Mouse (Mus musculus) bone marrow, adult 2 months (tissue): Measurements from ENCODE around the gene Cenpf. TPM values are rescaled to one million over a fixed set of nuclear protein-coding genes. Genes with fewer than 3 reads are reported as not detected.

Experiments
- H3K27ac ChIP-seq: fragments of 200-500 bp; 2 replicates; pipeline ENCODE4 v1.5.1; 2012; ENCODE audit warnings: low read depth, mild to moderate bottlenecking, control low read depth, inconsistent platforms, low read length; ENCODE audit not compliant: control insufficient read depth, poor library complexity, insufficient read depth
- H3K4me1 ChIP-seq: fragments of 200-500 bp; 2 replicates; pipeline ENCODE4 v1.6.1; 2011; ENCODE audit warnings: low read length; ENCODE audit not compliant: control insufficient read depth, insufficient read depth
- H3K4me3 ChIP-seq: fragments of 200-500 bp; replicated peaks from 2 replicates; pipeline ENCODE3; 2011; ENCODE audit warnings: mild to moderate bottlenecking, low read depth, low read length, control low read depth; ENCODE audit not compliant: control insufficient read depth
- CTCF ChIP-seq: fragments of 200-500 bp; IDR thresholded peaks from 2 replicates; pipeline ENCODE4 v1.5.1; 2011; ENCODE audit warnings: low read length, control low read depth; ENCODE audit not compliant: control insufficient read depth, insufficient read depth
- POLR2A ChIP-seq: fragments of 200-500 bp; IDR thresholded peaks from 2 replicates; pipeline ENCODE4 v1.6.1; 2011; ENCODE audit warnings: low read depth, mild to moderate bottlenecking, control low read depth, low read length, borderline replicate concordance; ENCODE audit not compliant: control insufficient read depth
- WGBS: fragments of 180-500 bp; shearing (Covaris S2); methylation state at CpG from one replicate; pipeline ENCODE4 v1.1.7; 2018; 5-methylcytosine and 5-hydroxymethylcytosine counted together
- polyA plus RNA-seq: library from polyadenylated mRNA; stranded (reverse); fragments of >200 nt; gene quantifications from 2 replicates; pipeline ENCODE4 v1.2.4, GENCODE M21; 2011; ENCODE audit warnings: low replicate concordance; ENCODE audit not compliant: missing spikeins, insufficient read depth, insufficient read length

Cenpf gene
- polyA plus RNA-seq, 1 experiment: 28.7 TPM

DNA sequence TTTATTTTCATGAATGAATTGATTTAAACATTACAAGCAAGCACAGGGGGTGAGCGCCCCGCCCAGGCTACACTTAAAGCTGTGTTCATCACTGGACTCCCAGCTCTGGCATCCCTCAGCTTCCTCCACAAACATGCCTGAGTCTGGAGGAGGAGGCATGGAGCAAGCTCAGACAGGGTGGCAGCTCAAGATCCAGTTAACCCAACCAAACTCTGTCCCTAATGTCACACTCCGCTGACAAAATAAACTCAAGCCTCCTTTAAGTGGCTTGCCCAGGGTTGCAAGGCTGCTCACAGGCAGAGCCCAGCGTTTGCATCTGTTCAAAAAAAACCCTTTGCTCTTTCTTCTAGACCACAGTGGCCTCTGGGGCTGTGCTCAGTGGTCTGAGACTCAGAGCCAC lies 38.2 kb upstream of the Cenpf start:
- WGBS: 74% methylated on average over 4 of the region's 4 CpGs
- Histone ChIP-seq H3K4me3 (no peak overlapping the region), H3K27ac (no peak overlapping the region), H3K4me1 (no peaks in the 10 kb centered on the region; the same call in 1 of the 2 replicates)
- TF ChIP-seq CTCF: no peak
- no peak for TF ChIP-seq POLR2A

DNA sequence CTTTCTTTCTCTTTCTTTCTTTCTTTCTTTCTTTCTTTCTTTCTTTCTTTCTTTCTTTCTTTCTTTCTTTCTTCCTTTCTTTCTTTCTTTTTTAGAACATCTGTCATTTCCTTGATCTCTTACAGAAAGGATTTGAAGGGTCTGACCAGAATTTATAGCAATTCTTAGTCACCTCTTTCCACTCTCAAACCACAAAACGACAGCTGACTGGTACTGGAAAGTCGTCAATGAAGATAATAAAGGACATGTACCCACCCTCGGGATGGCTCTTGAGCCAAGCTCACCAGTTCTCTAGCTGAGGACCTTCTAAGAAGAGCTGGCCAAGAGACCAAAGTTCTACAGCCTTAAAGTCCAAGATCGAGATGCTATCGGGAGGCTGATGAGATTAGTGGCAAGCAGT lies 30.7 kb upstream of the Cenpf start:
- H3K27ac ChIP-seq: no peak overlapping the region

GRCm38 (mm10) chr1:189717546-189717945 lies 29.7 kb upstream of the Cenpf start:
- no peak overlapping the region for H3K27ac ChIP-seq
- H3K4me1 ChIP-seq: no peaks in the 10 kb centered on the region
- H3K4me3 ChIP-seq: no peak overlapping the region
- WGBS: 87% methylated on average over 11 of the region's 11 CpGs
- TF ChIP-seq CTCF: no peak
- no peak for TF ChIP-seq POLR2A

More for the DNA sequence above, 30.7 kb upstream of the Cenpf start:
- Histone ChIP-seq H3K4me1 (no peaks in the 10 kb centered on the region), H3K4me3 (no peak overlapping the region)
- 59% methylated on average over 5 of the region's 5 CpGs for WGBS
- TF ChIP-seq CTCF (no peak), POLR2A (no peak)

- H3K4me1 ChIP-seq: no peaks in the 10 kb centered on the region
- no peak overlapping the region for H3K4me3 ChIP-seq
- H3K27ac ChIP-seq: no peak overlapping the region
- 34% methylated on average over 19 of the region's 19 CpGs for WGBS
- TF ChIP-seq CTCF (no peak), POLR2A (no peak)
Observed at GRCm38 (mm10) chr1:189715915-189716797, 28.3 kb upstream of the Cenpf start.

- Histone ChIP-seq H3K27ac (no peak overlapping the region), H3K4me3 (no peak overlapping the region), H3K4me1 (no peaks in the 10 kb centered on the region)
- TF ChIP-seq CTCF: no peak
- no peak for TF ChIP-seq POLR2A
- WGBS: 83% methylated on average over 8 of the region's 8 CpGs
Observed at GRCm38 (mm10) chr1:189709001-189709400, 21.1 kb upstream of the Cenpf start.

DNA sequence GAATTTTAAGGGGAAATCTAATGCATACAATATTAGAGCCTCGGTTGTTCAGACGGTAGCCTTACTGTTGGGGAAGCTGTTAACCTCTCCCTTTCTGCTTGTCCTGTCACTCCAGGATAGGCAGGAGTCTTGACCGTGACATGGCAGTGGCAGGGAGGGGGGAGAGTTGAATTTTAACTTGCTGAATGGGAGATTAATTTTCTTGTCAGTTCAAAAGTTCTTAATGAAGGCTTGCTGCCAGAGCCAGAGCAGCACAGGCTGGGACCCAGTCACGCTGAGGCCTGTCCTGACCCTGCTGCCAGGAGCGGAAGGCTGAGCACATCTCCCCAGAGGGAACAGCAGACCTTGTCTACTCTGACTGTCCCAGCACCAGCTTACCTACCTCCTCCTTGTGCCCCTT lies 19.5 kb upstream of the Cenpf start:
- WGBS: 52% methylated on average over 5 of the region's 5 CpGs
- Histone ChIP-seq H3K4me3 (no peak overlapping the region), H3K27ac (no peak overlapping the region), H3K4me1 (no peaks in the 10 kb centered on the region)
- no peak for TF ChIP-seq CTCF
- no peak for TF ChIP-seq POLR2A

GRCm38 (mm10) chr1:189707014-189707413 lies 19.1 kb upstream of the Cenpf start:
- Histone ChIP-seq H3K4me1 (no peaks in the 10 kb centered on the region), H3K4me3 (no peak overlapping the region), H3K27ac (no peak overlapping the region)
- no peak for TF ChIP-seq CTCF
- no peak for TF ChIP-seq POLR2A

DNA sequence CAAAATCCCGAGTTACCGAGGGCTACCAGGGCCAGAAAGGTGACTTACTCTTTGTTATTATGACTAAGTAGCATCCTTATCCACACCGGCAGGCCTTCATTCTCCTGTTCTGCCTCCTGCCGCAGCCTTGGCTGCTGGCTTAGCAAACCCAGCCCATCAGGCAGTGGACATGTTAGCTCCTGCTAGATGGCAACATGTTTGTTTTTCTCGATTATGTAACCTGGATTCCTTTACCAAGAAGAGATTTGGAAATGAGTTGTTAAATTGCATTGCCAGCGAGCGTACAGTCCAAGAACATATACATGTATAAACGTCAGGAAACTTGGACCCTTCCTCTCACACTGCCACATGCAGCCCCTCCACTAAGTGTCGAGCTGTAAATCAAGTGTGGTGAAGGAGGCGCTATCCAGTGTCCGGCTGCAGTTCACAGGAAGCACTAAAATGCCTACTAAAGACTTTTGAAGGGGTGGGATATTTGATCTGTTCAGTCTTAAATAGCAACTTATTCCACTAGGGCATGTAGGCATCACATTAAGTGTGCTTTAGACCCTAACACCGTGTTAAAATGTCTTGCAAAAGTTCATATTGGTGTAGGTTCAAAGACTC lies 18.3 kb upstream of the Cenpf start:
- no peak overlapping the region for H3K27ac ChIP-seq
- H3K4me1 ChIP-seq: no peaks in the 10 kb centered on the region
- WGBS: 67% methylated on average over 12 of the region's 12 CpGs
- TF ChIP-seq POLR2A (no peak), CTCF (no peak)
- no peak overlapping the region for H3K4me3 ChIP-seq

- Histone ChIP-seq H3K4me1 (no peaks in the 10 kb centered on the region), H3K27ac (no peak overlapping the region), H3K4me3 (no peak overlapping the region)
- WGBS: 47% methylated on average over 7 of the region's 7 CpGs
- TF ChIP-seq CTCF (no peak), POLR2A (no peak)
Observed at GRCm38 (mm10) chr1:189703591-189703990, 15.7 kb upstream of the Cenpf start.
